Mouse (Mus musculus) gastrocnemius, adult 18-20 months (tissue): Measurements from ENCODE around the gene Abraxas2. TPM values are rescaled to one million over a fixed set of nuclear protein-coding genes. Genes with fewer than 3 reads are reported as not detected.

ENCODE experiments used
- DNase-seq: peaks from one replicate; pipeline ENCODE4 v3.0.0; 2021; ENCODE audit warnings: low spot score
- long read RNA-seq, 2 experiments: library from polyadenylated mRNA; stranded (forward); transcript quantifications; one replicate each; pipeline ENCODE4 v2.0.0; 2021
- total RNA-seq, 2 experiments: library from RNA; stranded (reverse); gene quantifications; 2 replicates each; pipeline ENCODE4 v1.2.3; 2021

The Abraxas2 gene
- 10 to 100 TPM; 25.4 to 25.9 TPM for total RNA-seq
- long read RNA-seq, experiment 1, transcript Abraxas2-201 (9 exons, 2,892 nt), result major isoform, 41 of 44 reads
- long read RNA-seq, experiment 1, partial matches to known transcripts, result 2 of 44 reads
- long read RNA-seq, experiment 1, other reads (novel, unspliced or antisense), result 0 of 44 reads
- long read RNA-seq, experiment 2, transcript Abraxas2-201 (9 exons, 2,892 nt), result major isoform, 29 of 37 reads
- long read RNA-seq, experiment 2, partial matches to known transcripts, result 3 of 37 reads
- long read RNA-seq, experiment 2, other reads (novel, unspliced or antisense), result 2 of 37 reads

DNA sequence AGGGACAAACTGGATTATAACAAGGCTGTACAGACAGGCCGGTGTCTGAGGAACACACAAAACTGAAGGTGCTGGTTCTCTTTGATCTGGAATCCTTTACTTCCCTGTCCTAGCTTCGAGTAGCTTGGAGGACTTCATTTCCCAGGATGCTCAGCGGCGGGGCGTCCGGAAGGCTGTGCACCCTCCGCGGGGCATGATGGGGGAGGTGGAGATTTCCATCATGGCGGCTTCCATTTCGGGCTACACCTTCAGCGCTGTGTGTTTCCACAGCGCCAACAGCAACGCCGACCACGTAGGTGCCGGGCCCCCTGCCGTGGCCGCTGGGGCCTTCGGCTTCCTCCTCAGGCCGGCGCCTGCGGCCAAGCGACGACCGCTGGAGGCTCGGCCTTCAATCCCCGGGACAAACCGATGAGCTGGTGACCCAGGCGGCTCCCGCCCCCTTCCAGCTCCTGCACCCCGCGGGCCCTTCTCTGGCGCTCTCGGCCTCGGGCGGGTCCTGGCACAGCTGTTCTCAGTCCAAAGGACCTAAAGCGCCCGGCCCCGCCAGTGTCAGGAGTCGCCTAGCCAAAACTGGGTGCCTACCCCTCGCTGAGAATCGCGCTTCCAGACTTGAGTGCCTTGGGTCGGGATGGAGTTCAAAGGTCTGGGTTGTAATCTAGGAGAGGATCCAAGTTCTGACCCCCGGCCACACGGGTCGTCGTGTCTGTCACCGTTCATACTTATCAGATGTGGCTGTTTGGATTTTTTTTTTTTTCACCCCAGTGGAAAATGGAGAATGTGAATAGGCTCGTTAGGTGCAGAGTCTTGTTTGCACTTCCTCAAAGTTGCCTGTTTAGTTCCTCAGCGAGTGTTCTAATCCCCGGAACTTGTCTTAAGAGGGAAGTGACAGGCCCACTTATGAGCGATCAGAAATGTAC, at the start of gene Abraxas2:
Gene Abraxas2 (plus strand): TSS at position 184 of the 917 bp plus-strand sequence.
- peak; percentile 91 for DNase-seq

DNA sequence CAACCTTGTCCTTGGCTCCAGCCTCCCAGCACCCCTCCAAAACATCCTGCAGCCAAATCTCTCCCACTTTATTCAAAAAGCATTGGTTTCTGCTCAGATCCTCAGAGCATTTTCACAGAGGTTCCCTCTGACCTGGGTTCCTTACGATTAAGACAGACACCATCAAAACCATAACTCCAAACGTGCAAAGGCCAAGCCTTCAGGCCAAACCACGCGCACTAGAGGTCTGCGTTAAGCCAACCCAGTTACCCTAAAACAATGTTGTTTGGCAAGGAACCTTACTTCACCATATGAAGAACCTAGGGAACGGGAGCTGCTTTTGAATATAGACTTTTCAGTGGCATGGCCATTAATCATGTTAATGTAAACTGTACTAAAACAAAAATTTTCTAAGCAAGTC, 49.3 kb upstream of the Abraxas2 start:
- DNase-seq, result no peak

GRCm38 (mm10) chr7:132810368-132810767, 48.7 kb upstream of the Abraxas2 start:
- peak; percentile 80 for DNase-seq

- peak; percentile 95 for DNase-seq
Observed at GRCm38 (mm10) chr7:132810879-132811278, 48.1 kb upstream of the Abraxas2 start.

- peak; percentile 42 for DNase-seq
Observed at GRCm38 (mm10) chr7:132811716-132812618, 47.1 kb upstream of the Abraxas2 start.

GRCm38 (mm10) chr7:132812619-132813415, 46.2 kb upstream of the Abraxas2 start:
- peak; percentile 55 for DNase-seq

GRCm38 (mm10) chr7:132813416-132814088, 45.5 kb upstream of the Abraxas2 start, which contains the start of gene Fam53b:
Gene Fam53b (minus strand): TSS chr7:132813886.
- peak; percentile 68 for DNase-seq

- no peak for DNase-seq
Observed at GRCm38 (mm10) chr7:132814089-132814450, 45.0 kb upstream of the Abraxas2 start.

DNA sequence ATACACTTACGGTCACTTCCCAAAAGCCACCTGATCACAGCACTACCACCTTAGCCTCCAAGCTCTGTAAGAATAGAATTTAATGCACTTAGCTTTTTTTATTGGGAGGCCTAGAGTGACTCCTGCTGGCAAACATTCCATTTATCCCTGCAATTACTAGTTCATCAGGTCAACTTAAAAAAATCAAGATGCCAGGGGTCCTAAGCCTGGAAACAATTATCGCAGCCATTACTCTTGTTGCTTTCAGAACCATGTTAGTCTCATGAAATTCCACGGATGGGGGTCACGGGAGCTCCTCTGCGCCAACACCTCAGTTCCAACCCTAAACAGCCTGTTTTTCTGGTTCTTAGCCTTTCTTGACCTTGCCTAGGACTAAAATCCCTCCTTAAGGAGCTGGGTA, 43.9 kb upstream of the Abraxas2 start:
- DNase-seq, result no peak

DNA sequence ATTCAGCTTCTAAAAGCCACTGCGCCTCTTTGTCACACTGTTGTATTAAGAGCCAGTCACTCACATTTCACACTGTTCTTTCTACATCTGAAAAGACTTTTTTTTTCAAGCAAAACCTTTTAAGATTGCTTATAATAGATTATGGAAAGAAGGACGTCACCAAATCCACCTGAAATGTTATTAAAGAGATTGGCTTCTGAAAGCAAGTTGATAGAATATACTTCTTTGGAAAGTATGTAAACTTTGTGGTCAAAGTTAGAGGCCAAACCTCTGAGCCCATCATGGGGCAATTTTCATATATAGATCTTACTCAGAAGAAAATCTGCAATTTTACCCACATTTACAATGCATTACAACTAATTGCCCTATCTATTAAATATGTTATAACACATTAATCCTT, 42.5 kb upstream of the Abraxas2 start:
- DNase-seq, result no peak

GRCm38 (mm10) chr7:132817056-132817455, 42.0 kb upstream of the Abraxas2 start:
- no peak for DNase-seq

GRCm38 (mm10) chr7:132820692-132821091, 38.3 kb upstream of the Abraxas2 start:
- no peak for DNase-seq

DNA sequence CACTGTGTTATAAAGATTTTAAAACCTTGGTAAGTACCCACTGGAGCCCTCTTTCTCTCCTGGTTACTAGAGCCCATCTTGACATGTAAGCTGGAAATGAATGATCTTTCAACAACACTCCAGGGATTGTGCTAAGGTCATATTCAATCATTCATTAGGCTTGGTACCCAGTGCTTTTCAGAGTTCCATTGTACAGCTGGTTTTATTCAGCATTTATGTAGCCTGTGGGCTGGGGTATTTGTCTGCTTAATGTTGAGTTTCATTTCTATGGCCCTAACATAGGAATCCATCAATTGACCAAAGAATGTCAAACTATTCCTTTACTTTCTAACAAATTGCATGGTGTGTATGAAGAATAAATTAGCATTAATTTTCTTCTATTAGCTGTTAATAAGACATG, 35.2 kb upstream of the Abraxas2 start:
- DNase-seq, result no peak

GRCm38 (mm10) chr7:132824346-132825022, 34.5 kb upstream of the Abraxas2 start:
- no peak for DNase-seq

GRCm38 (mm10) chr7:132830955-132831354, 28.1 kb upstream of the Abraxas2 start:
- DNase-seq, result no peak

- no peak for DNase-seq
Observed at GRCm38 (mm10) chr7:132841287-132841686, 17.7 kb upstream of the Abraxas2 start.

DNA sequence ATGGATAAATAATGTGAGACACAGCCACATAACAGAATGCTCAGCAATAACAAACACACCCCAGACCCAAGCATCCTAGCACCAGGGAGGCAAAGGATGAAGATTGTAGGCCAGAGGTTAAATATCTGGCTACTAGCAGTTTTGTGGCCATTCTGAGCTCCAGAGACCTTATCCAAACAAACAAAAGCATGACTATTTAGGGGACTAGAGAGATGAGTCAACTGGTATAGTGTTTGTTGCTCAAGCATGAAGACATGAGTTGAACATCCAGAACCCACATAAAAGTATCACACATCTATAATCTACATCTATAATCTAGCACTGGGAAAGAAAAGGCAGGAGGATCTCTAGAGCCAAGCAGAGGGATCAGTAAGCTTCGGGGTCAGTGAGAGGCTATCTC, 16.6 kb upstream of the Abraxas2 start:
- DNase-seq, result no peak

DNA sequence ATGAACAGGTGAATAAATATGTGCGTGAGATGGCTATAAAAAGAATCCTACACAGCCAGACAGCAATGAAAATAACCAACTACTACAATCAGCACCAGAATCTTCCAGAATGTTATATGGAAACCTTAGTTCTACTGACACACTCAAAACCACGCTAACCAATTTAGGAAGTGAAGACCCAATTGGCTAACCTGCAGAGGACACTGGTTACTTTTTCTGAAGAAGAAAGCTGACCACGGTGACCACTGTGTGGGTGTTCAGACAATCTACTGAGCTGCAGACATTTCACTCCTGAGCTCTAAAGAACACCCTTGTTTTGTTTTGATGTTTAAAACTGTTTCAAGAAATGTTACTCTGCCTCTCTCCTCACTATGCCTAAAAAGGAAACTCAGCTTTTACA, 15.9 kb upstream of the Abraxas2 start:
- no peak for DNase-seq

- DNase-seq, result peak; percentile 79
Observed at GRCm38 (mm10) chr7:132852173-132852844, 6.7 kb upstream of the Abraxas2 start, which contains the start of gene Eef1akmt2. Gene Eef1akmt2 (minus strand): TSS chr7:132852673.
